Mouse (Mus musculus) adrenal gland, postnatal 25 days (tissue): Measurements from ENCODE around the gene Myd88. TPM values are rescaled to one million over a fixed set of nuclear protein-coding genes. Genes with fewer than 3 reads are reported as not detected.

Experiments used
- DNase-seq: peaks from one replicate; pipeline ENCODE4 v3.0.0; 2021; ENCODE audit warnings: mixed read lengths
- total RNA-seq: library from RNA; stranded (reverse); gene quantifications from 2 replicates; pipeline ENCODE4 v1.2.3, GENCODE M21; 2021

Gene Myd88
- total RNA-seq, 1 experiment from 2014 or later = 32.1 TPM

DNA sequence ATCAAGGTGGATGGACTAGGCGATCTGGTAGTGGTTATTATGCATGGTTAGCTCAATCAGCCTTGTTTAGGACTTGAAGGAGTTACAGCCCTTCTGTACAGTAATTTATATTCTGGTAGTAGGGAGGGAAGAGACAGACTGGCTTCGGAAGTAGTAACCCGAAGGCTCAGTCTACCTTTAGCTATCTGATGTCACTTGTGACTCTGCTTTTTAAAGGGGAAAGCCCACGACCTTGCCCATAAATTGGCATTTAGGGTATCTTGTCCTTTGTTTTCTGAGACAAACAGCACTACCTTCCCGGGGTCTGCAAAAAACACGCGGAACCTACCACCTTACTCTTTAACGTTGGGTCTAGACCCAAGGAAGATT lies 1.0 kb downstream of the Myd88 start:
- DNase-seq = no peak

- peak; percentile 68 for DNase-seq
Measured at GRCm38 (mm10) chr9:119339558-119340211, 1.5 kb downstream of the Myd88 start, which contains the start of gene Acaa1a. Gene Acaa1a, plus strand, starts transcription at chr9:119339676.

- DNase-seq = no peak
Measured at GRCm38 (mm10) chr9:119339106-119339505, 2.1 kb downstream of the Myd88 start.

GRCm38 (mm10) chr9:119338350-119338749 lies 2.9 kb downstream of the Myd88 start:
- DNase-seq = no peak

- DNase-seq = no peak
Measured at GRCm38 (mm10) chr9:119337842-119338241, 3.4 kb downstream of the Myd88 start.

- DNase-seq = no peak
Measured at GRCm38 (mm10) chr9:119335571-119335970, 5.6 kb downstream of the Myd88 start.

GRCm38 (mm10) chr9:119334834-119335233 lies 6.4 kb downstream of the Myd88 start:
- DNase-seq = no peak

DNA sequence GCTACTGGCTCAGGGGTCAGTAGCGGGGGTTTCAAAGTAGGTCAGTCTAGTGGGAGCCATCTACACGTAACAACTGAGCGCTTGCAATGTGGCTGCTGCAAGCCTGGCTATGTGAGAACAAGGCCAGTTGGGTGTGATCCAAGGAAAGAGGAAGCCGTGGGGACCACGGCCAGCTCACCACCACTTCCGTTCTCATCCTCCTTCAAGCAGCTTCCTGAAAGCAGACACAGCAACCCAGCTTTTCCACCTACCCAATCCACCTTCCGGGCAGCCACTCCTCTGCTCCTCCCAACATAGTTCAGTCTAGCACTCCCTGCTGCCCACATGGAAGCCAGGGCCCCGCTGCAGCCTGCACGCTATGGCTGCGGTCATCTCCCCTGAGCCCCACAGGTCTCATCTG lies 6.9 kb downstream of the Myd88 start:
- peak; percentile 29 for DNase-seq

DNA sequence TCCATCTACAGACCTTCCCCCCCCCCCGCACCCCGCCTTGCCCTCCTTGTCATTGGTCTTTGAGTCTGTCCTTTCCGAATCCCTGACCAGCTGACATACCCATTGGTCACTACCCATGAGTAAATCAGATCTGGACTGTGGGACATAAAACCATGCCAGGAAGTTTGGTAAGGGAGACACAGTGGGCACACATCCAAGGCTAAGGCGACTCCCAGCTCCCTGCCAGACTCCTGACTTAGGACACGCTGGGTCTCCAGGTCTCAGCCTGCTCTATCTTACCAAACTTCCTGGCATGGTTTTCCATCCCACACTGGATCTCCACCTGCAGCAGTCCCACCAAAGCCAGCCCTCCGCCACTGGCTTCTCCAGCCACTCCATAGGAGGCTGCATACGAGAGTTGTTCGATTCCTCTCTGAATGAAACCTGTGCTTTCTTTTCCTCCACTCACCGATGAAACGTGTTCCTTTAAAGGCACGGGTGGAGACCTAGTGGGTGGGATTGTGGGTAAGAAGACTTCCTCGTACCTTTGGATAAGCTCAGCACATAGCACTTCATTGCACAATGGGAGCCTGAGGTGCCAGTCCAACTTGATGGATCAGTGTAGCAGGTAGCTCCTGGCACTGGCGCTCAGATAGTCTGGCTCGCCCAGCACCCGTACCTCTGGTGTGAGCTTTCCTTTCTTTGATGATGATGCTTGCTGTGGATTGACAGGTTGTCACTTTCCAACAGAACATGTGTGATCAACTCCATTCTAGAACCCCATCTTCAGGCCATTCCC lies 10.8 kb downstream of the Myd88 start:
- DNase-seq = peak; percentile 43

GRCm38 (mm10) chr9:119328488-119328887 lies 12.7 kb downstream of the Myd88 start:
- no peak for DNase-seq

GRCm38 (mm10) chr9:119324130-119324529 lies 17.1 kb downstream of the Myd88 start:
- no peak for DNase-seq

DNA sequence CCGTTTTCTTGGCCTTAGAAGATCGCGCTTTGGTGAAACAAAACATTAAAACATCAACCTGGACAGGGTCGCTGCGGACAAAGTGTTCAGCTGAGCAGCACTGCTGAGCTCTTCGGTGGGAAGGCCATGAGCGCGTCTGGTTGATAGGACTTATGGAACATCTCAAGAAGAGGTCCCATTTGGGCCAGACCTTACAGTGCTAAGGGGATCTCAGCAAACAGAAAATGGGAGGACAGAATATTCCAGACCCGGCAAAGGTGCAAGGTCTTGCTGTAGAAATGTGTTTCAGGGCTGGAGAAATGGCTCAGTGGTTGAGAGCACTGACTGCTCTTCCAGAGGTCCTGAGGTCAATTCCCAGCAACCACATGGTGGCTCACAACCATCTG lies 18.0 kb downstream of the Myd88 start:
- DNase-seq = no peak

DNA sequence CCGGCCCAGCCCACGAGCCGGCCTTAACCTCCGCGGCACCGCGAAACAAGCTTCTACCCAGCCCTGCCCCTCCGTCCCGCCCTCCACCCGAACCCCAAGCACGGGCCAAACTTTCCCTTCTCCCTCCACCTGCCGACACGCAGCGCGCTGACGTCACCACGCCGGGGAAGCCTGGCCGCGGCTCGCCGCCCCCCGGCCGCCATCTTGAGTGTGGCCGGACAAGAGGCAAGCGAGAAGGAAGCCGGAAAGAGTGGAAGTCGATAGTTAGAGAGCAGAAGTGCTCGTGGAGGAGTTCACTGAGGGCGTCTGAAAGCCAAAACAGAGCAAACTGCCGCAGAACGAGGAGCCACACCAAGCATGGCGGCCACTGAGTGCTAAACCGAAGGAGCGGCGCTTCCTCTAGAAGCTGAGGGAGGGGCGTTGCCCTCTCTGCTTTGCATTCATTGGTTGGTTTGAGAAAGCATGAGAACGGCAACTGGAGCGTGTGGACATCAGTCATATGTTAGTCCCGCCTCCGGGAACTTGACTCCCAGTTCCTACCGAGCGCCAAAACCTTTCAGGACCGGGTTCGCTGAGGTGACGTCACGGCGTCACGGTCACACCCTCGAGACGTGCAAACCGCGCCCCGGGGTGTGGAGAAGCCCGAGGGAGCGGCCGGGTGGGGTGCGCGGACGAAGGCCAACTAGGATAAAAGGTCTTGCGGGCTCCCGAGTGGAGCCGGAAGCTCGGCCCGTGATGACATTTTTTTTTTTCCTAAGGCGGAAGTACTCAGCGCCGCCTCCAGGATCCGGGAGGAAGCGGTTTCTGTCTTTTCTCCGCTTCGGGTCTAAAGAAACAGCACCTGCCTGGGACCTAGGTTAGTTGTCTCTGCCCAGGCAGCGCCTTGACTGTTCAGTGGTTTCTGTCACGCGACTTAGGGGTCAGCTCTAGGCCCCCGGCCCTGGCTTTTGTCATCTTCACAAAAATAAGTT lies 18.6 kb downstream of the Myd88 start, which contains the start of gene Oxsr1:
Gene Oxsr1 (minus strand): TSS at position 139 of the 971 bp plus-strand sequence.
- DNase-seq = peak; percentile 99

- DNase-seq = no peak
Measured at GRCm38 (mm10) chr9:119321392-119322229, 19.6 kb downstream of the Myd88 start.

DNA sequence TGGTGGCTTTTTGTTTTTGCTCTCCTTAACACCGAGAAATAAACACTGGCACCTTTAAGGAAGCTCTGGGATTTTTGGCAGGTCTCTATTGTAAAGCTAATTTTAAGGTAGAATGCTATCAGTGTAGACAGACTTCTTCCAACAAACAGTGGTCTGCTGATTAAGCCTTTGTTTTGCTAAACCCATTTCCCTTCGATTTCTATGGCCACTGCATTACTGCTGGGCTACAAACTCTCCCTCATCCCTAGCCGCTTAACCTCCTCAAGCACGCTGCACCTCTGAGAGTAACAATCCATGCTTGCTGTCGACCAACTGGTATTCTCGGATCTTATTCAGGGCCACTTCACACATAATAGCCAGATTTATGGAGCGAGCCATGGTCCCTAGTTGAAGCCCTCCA lies 20.3 kb downstream of the Myd88 start:
- DNase-seq = no peak

GRCm38 (mm10) chr9:119320446-119320845 lies 20.8 kb downstream of the Myd88 start:
- DNase-seq = no peak

GRCm38 (mm10) chr9:119318891-119319290 lies 22.3 kb downstream of the Myd88 start:
- DNase-seq = no peak

DNA sequence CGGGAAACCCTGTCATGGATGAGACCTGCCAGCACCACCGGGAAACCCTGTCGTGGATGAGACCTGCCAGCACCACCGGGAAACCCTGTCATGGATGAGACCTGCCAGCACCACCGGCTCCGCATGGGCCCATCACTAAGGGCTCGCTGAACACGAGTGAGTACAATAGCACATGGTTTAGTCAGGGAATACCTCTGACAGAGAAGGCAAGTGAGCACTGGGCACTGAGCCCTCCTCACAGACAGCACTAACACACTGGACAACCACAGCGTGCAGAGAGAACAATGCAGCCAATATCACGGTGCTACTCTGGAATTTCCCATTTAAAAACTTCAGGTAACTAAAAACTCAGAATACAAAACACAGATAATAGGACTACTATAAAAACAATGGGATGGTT lies 28.1 kb downstream of the Myd88 start:
- DNase-seq = no peak

- DNase-seq = no peak
Measured at GRCm38 (mm10) chr9:119309067-119309466, 32.1 kb downstream of the Myd88 start.

GRCm38 (mm10) chr9:119305863-119306262 lies 35.3 kb downstream of the Myd88 start:
- DNase-seq = no peak

- DNase-seq = no peak
Measured at GRCm38 (mm10) chr9:119298563-119298962, 42.6 kb downstream of the Myd88 start.

GRCm38 (mm10) chr9:119297696-119298095 lies 43.5 kb downstream of the Myd88 start:
- no peak for DNase-seq
